Mouse (Mus musculus): ENCODE results near the gene Naaladl1.
"Not testable (repeated sequence)": the region's sequence is repeated elsewhere in the genome, so short reads cannot be mapped to it uniquely, and the experiment has no call there.

Gene Naaladl1

GRCm38 (mm10) chr19:6132171-6132827 is 26.7 kb downstream of the Naaladl1 start:
- DNase-seq = no peak

GRCm38 (mm10) chr19:6133197-6133596 is 27.6 kb downstream of the Naaladl1 start:
- DNase-seq = not testable (repeated sequence)

GRCm38 (mm10) chr19:6136397-6136796 is 30.8 kb downstream of the Naaladl1 start:
- DNase-seq = no peak

- no peak for DNase-seq
These were observed 34.1 kb downstream of the Naaladl1 start for GRCm38 (mm10) chr19:6139701-6140100.

- DNase-seq = no peak
These were observed 34.7 kb downstream of the Naaladl1 start for GRCm38 (mm10) chr19:6140374-6140677.

GRCm38 (mm10) chr19:6140678-6141393 is 35.3 kb downstream of the Naaladl1 start, which contains the start of gene Batf2:
Gene Batf2 (plus strand): TSS chr19:6140983.
- DNase-seq = peak; percentile 93

- peak; percentile 86 for DNase-seq
These were observed 35.8 kb downstream of the Naaladl1 start, which contains the start of gene Arl2 for GRCm38 (mm10) chr19:6141394-6141749. Gene Arl2 (minus strand): TSS chr19:6141548.

GRCm38 (mm10) chr19:6144842-6145241 is 39.3 kb downstream of the Naaladl1 start:
- DNase-seq = no peak

- DNase-seq = no peak
These were observed 49.6 kb downstream of the Naaladl1 start for GRCm38 (mm10) chr19:6155174-6155573.

- no peak for DNase-seq
These were observed 50.8 kb downstream of the Naaladl1 start for GRCm38 (mm10) chr19:6156372-6156771.

GRCm38 (mm10) chr19:6157220-6157619 is 51.6 kb downstream of the Naaladl1 start:
- peak; percentile 11 for DNase-seq

GRCm38 (mm10) chr19:6163872-6164547 is 58.4 kb downstream of the Naaladl1 start:
- peak; percentile 5 for DNase-seq
